Mouse (Mus musculus): ENCODE measurements at regions not wholly inside any gene's neighbourhood (a gene's known extent, or its start where the extent isn't known, plus 50 kb on each side); places are given as distances from the start of the nearest gene placed in this dataset.

DNA sequence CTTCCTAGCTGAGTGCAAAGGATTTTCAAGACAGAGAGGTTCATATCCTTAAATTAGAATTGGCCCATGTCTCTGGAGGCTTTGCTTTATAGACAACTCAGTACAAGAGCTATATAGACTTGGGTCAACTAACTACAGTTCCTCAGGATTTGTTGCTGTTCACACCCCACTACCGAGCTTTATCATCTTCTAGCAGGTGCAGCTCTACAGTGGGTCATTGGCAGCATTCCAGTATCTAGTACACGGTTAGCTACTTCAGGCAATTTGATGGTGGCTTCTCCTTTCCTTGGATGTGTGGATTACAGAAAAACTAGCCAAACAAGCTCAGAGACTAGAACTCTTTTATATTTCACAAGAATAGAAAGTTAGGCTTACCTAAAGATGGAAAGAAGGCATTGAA lies 282.3 kb downstream of the Insc start:
- Histone ChIP-seq H3K9me3 (ENCODE audit: low read length) (no peaks in the 10 kb centered on the region), H3K4me1 (ENCODE audit: insufficient read depth, low read length) (no peaks in the 10 kb centered on the region), H3K36me3 (ENCODE audit: insufficient read depth, low read length) (no peaks in the 10 kb centered on the region), H3K27me3 (ENCODE audit: insufficient read depth, low read length) (no peaks in the 10 kb centered on the region), H3K4me3 (ENCODE audit: low read length) (no peak overlapping the region), H3K4me2 (ENCODE audit: low read depth, low read length) (no peak overlapping the region), H3K9ac (replicated peaks; ENCODE audit: low read length) (no peak overlapping the region), H3K27ac (no peak overlapping the region)
- DNase-seq (ENCODE audit: low spot score) = no peak
- WGBS = 56% methylated on average over 2 of the region's 2 CpGs
- ATAC-seq = no peak
- no peak for TF ChIP-seq CTCF (IDR thresholded peaks at IDR 0.05; ENCODE audit: low read depth)

DNA sequence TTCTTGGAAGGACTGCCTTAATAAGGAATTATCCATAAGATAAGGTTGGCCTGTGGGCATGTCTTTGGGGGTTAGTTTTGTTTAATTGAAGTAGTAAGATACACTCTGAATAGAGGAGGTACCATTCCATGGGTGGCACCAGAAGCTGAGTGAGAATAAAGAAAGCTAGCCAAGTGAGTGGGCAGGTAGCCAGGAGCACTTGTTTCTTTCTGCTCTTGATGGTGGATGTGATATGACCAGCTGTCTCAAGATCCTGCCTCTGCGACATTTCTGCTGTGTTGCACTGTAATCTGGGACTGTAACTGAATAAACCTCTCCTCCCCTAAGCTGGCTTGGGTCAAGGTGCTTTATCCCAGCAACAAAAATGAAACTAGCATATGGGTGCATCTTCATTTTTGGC lies 284.2 kb downstream of the Insc start:
- Histone ChIP-seq H3K4me1 (ENCODE audit: insufficient read depth, low read length) (no peaks in the 10 kb centered on the region), H3K36me3 (ENCODE audit: insufficient read depth, low read length) (no peaks in the 10 kb centered on the region), H3K4me3 (ENCODE audit: low read length) (no peak overlapping the region), H3K4me2 (ENCODE audit: low read depth, low read length) (no peak overlapping the region), H3K9ac (replicated peaks; ENCODE audit: low read length) (no peak overlapping the region), H3K27ac (no peak overlapping the region), H3K9me3 (ENCODE audit: low read length) (no peaks in the 10 kb centered on the region), H3K27me3 (ENCODE audit: insufficient read depth, low read length) (no peaks in the 10 kb centered on the region)
- no peak for TF ChIP-seq CTCF (IDR thresholded peaks at IDR 0.05; ENCODE audit: low read depth)
- DNase-seq (ENCODE audit: low spot score) = no peak
- 67% methylated on average over 1 of the region's 1 CpGs for WGBS
- ATAC-seq = no peak

DNA sequence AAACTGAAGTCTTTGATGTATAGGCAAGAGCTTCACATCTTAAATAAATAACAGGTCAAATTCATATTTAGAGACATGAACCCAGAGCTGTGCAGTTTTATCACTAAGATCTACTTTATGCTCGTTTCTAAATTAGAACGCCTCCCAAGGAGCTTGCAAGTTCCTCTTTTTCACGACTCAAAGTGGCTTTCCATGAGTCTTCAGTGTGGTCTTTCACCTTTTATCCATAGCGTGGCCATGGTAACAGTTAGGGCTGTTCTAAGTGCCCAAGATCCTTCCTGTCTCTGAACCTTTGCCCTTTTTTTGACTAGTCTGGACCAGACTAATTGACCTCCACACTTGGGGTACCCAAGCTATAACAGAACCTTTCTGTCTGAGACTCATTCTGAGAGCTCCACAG lies 290.5 kb downstream of the Insc start:
- WGBS = 67% methylated on average over 4 of the region's 4 CpGs
- no peaks in the 10 kb centered on the region for H3K27me3 ChIP-seq (ENCODE audit: insufficient read depth, low read length)

DNA sequence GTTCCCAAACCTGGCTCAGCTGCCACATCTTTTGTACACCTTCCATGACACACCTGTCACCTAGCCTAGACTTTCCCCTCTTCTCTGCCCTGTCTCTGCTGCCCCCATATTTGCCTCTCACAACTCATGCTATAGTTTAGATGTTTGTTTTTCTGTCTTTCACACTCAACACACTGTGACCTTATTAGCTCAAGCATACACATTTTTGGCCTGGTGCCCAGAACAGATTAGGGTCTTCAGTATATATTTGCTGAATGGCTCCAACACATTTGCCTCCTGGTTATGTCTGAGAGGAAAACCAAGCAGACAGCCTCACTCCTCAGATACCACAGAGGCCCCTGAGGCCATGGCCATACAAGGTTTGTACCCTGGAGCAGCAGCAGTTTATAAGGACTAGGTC lies 312.0 kb downstream of the Insc start:
- DNase-seq (ENCODE audit: low spot score) = peak; percentile 64
- ATAC-seq = no peak

More for the DNA sequence above, 290.5 kb downstream of the Insc start:
- no peaks in the 10 kb centered on the region for H3K36me3 ChIP-seq (ENCODE audit: insufficient read depth, low read length)
- ATAC-seq (no peak), DNase-seq (ENCODE audit: low spot score) (no peak)
- no peak overlapping the region for H3K27ac ChIP-seq
- no peak overlapping the region for H3K9ac ChIP-seq (replicated peaks; ENCODE audit: low read length)
- TF ChIP-seq CTCF (IDR thresholded peaks at IDR 0.05; ENCODE audit: low read depth) = no peak
- H3K4me1 ChIP-seq (ENCODE audit: insufficient read depth, low read length) = no peaks in the 10 kb centered on the region
- H3K4me3 ChIP-seq (ENCODE audit: low read length) = no peak overlapping the region
- H3K9me3 ChIP-seq (ENCODE audit: low read length) = no peaks in the 10 kb centered on the region
- no peak overlapping the region for H3K4me2 ChIP-seq (ENCODE audit: low read depth, low read length)

DNA sequence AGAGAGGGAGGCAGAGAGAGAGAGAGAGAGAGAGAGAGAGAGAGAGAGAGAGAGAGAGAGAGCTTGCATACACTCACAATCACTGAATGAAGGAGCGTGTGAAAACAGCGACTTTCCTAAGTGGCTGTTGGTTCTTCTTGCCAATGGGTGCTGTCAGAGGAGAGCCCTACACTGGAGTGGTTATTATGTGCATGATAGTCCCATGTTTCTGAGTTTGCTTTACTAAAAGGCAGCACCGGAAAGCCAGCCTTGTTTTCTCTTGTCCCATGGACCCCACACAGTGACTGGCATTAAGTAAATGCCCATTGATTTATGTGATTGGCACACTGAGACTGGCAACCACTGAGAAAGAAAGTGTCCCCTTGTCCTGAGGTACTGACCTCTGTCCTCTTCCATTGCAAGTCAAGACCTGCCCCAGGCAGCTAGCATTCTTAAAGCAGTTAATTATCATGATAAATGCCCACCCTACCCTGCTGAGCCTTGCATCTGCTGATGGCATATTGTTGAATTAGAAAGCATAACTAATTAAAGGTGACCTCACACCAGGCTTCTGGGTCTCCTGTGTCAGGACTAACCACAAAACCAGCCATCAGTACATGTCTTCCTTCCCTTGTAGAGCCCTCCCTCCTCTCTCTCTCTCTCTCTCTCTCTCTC lies 313.6 kb downstream of the Insc start:
- no peak overlapping the region for H3K4me3 ChIP-seq (ENCODE audit: low read length)
- ATAC-seq = peak; percentile 84
- TF ChIP-seq CTCF (IDR thresholded peaks at IDR 0.05; ENCODE audit: low read depth) = no peak
- H3K27me3 ChIP-seq (ENCODE audit: insufficient read depth, low read length) = peaks cover 11% of the 10 kb centered on the region
- no peak overlapping the region for H3K27ac ChIP-seq
- 4% methylated on average over 3 of the region's 3 CpGs for WGBS
- H3K4me1 ChIP-seq (ENCODE audit: insufficient read depth, low read length) = no peaks in the 10 kb centered on the region
- no peak overlapping the region for H3K4me2 ChIP-seq (ENCODE audit: low read depth, low read length)
- no peaks in the 10 kb centered on the region for H3K36me3 ChIP-seq (ENCODE audit: insufficient read depth, low read length)
- H3K9me3 ChIP-seq (ENCODE audit: low read length) = no peaks in the 10 kb centered on the region
- H3K9ac ChIP-seq (replicated peaks; ENCODE audit: low read length) = no peak overlapping the region
- peak; percentile 67 for DNase-seq (ENCODE audit: low spot score)

More for the DNA sequence above, 312.0 kb downstream of the Insc start:
- Histone ChIP-seq H3K27ac (no peak overlapping the region), H3K4me1 (ENCODE audit: insufficient read depth, low read length) (no peaks in the 10 kb centered on the region), H3K9me3 (ENCODE audit: low read length) (no peaks in the 10 kb centered on the region), H3K4me2 (ENCODE audit: low read depth, low read length) (no peak overlapping the region), H3K36me3 (ENCODE audit: insufficient read depth, low read length) (no peaks in the 10 kb centered on the region), H3K9ac (replicated peaks; ENCODE audit: low read length) (no peak overlapping the region), H3K27me3 (ENCODE audit: insufficient read depth, low read length) (peaks cover 11% of the 10 kb centered on the region), H3K4me3 (ENCODE audit: low read length) (no peak overlapping the region)
- TF ChIP-seq CTCF (IDR thresholded peaks at IDR 0.05; ENCODE audit: low read depth) = no peak

DNA sequence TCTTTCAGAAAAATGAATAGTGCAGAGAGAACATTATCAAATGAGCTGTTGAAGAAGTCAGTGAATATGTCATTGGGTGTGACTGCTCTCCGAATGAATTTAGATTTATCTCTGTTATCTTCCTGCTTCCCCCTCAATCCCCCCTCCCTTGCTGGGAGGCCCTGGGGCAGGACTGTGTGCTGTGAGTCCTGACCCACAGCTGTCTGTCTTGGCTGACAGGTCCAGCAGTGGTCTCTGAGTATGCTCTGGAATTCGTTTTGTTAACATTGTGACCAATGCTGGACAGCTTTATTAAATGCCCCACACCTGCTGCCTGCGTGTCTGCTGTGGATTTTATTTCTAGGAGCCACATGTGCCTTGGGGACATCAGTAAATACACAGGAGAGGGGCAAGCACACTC lies 314.2 kb downstream of the Insc start:
- 0 out of 2 replicates have a peak, but pooled peaks have one; percentile 45 for ATAC-seq
- Histone ChIP-seq H3K27ac (no peak overlapping the region), H3K9ac (replicated peaks; ENCODE audit: low read length) (no peak overlapping the region), H3K4me2 (ENCODE audit: low read depth, low read length) (no peak overlapping the region), H3K9me3 (ENCODE audit: low read length) (no peaks in the 10 kb centered on the region), H3K36me3 (ENCODE audit: insufficient read depth, low read length) (no peaks in the 10 kb centered on the region), H3K4me1 (ENCODE audit: insufficient read depth, low read length) (no peaks in the 10 kb centered on the region), H3K4me3 (ENCODE audit: low read length) (no peak overlapping the region), H3K27me3 (ENCODE audit: insufficient read depth, low read length) (peaks cover 11% of the 10 kb centered on the region)
- no peak for DNase-seq (ENCODE audit: low spot score)
- 10% methylated on average over 3 of the region's 3 CpGs for WGBS
- TF ChIP-seq CTCF (IDR thresholded peaks at IDR 0.05; ENCODE audit: low read depth) = no peak

DNA sequence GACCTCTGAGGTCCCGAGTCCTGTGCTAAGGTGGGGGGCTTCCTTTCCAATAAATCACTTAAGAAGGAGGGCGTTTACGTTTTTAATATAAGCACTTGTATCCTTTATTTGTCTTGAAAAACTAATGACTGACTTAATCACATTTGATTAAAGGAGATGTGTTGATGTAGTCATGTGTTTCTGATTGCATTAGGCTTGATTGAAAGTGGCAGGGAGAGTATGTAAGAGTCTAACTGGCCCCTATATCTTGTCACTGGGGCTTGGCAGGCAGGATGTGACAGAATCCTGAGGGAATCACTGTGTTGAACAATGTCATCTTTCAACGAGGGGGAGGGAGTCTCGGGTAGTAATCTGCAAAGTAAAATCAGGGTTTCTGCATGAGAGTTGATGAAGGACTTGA lies 316.7 kb downstream of the Insc start:
- no peak for ATAC-seq
- Histone ChIP-seq H3K9me3 (ENCODE audit: low read length) (no peaks in the 10 kb centered on the region), H3K27ac (no peak overlapping the region), H3K36me3 (ENCODE audit: insufficient read depth, low read length) (no peaks in the 10 kb centered on the region), H3K4me3 (ENCODE audit: low read length) (no peak overlapping the region), H3K4me1 (ENCODE audit: insufficient read depth, low read length) (no peaks in the 10 kb centered on the region), H3K4me2 (ENCODE audit: low read depth, low read length) (no peak overlapping the region), H3K9ac (replicated peaks; ENCODE audit: low read length) (no peak overlapping the region), H3K27me3 (ENCODE audit: insufficient read depth, low read length) (peaks cover 19% of the 10 kb centered on the region)
- TF ChIP-seq CTCF (IDR thresholded peaks at IDR 0.05; ENCODE audit: low read depth) = no peak
- 36% methylated on average over 5 of the region's 5 CpGs for WGBS
- no peak for DNase-seq (ENCODE audit: low spot score)

Data from hindbrain, postnatal 0 days (tissue).